Mouse (Mus musculus) kidney, embryonic 16.5 days (tissue): ENCODE data around the gene Scarb1. TPM values are rescaled to one million over a fixed set of nuclear protein-coding genes. Genes with fewer than 3 reads are reported as not detected.
A peak's percentile ranks its signal among the peaks of the same experiment; 100 is the strongest.

Experiments
- ATAC-seq: fragments of 200-750 bp; cut with Nextera tagmentation; 2 replicates; pipeline ENCODE4 v1.8.0; 2017; ENCODE audit warnings: moderate TSS enrichment; ENCODE audit not compliant: low FRiP score, low TSS enrichment
- H3K27ac ChIP-seq: fragments of 300-500 bp; sonication (generic); 2 replicates; pipeline ENCODE4 v1.5.1; 2014; ENCODE audit warnings: low read length
- H3K27me3 ChIP-seq: fragments of 300-500 bp; sonication (generic); 2 replicates; pipeline ENCODE4 v1.6.1; 2014; ENCODE audit warnings: low read length, control low read depth, mixed read lengths; ENCODE audit not compliant: insufficient read depth
- H3K36me3 ChIP-seq: fragments of 300-500 bp; sonication (generic); 2 replicates; pipeline ENCODE4 v1.6.1; 2014; ENCODE audit warnings: low read length, control low read depth, mixed read lengths; ENCODE audit not compliant: insufficient read depth
- H3K4me1 ChIP-seq: fragments of 300-500 bp; sonication (generic); 2 replicates; pipeline ENCODE4 v1.6.1; 2014; ENCODE audit warnings: low read length, control low read depth, mixed read lengths; ENCODE audit not compliant: insufficient read depth
- H3K4me2 ChIP-seq: fragments of 300-500 bp; sonication (generic); replicated peaks from 2 replicates; pipeline ENCODE4 v1.6.1; 2014; ENCODE audit warnings: low read depth, low read length
- H3K4me3 ChIP-seq: fragments of 300-500 bp; sonication (generic); 2 replicates; pipeline ENCODE4 v1.5.1; 2014; ENCODE audit warnings: mild to moderate bottlenecking, low read length
- H3K9ac ChIP-seq: fragments of 300-500 bp; sonication (generic); replicated peaks from 2 replicates; pipeline ENCODE4 v1.6.1; 2014; ENCODE audit warnings: low read length
- H3K9me3 ChIP-seq: fragments of 300-500 bp; sonication (generic); 2 replicates; pipeline ENCODE4 v1.6.1; 2016; ENCODE audit warnings: low read length, control low read depth
- WGBS: fragments of 180-500 bp; shearing (Covaris S2); extraction: QIAGEN DNeasy Blood & Tissue Kit; methylation state at CpG from one replicate; pipeline ENCODE4 v1.1.7; 2014; 5-methylcytosine and 5-hydroxymethylcytosine counted together
- polyA plus RNA-seq: library from polyadenylated mRNA; unstranded; fragments of >200 nt; fragmentation: Nextera tagmentation; extraction: Ambion mirVana; gene quantifications from 2 replicates; pipeline ENCODE4 v1.2.1, GENCODE M21; 2015

The Scarb1 gene
- polyA plus RNA-seq, 1 experiment from 2014 or later = 103 TPM

- Histone ChIP-seq H3K4me2 (no peak overlapping the region), H3K4me1 (no peaks in the 10 kb centered on the region), H3K4me3 (no peak overlapping the region), H3K27me3 (no peaks in the 10 kb centered on the region), H3K9me3 (peaks cover 5% of the 10 kb centered on the region), H3K27ac (no peak overlapping the region), H3K36me3 (peaks cover 51% of the 10 kb centered on the region), H3K9ac (no peak overlapping the region)
- no peak for ATAC-seq
- 91% methylated on average over 7 of the region's 7 CpGs for WGBS
These were observed 43.7 kb downstream of the Scarb1 start for GRCm38 (mm10) chr5:125297171-125297570.

GRCm38 (mm10) chr5:125292951-125293350 is 47.9 kb downstream of the Scarb1 start:
- H3K9ac ChIP-seq = no peak overlapping the region
- H3K4me3 ChIP-seq = no peak overlapping the region
- 42% methylated on average over 7 of the region's 7 CpGs for WGBS
- H3K27me3 ChIP-seq = no peaks in the 10 kb centered on the region
- no peaks in the 10 kb centered on the region; the same call in 1 of the 2 replicates for H3K9me3 ChIP-seq
- peaks cover 30% of the 10 kb centered on the region for H3K36me3 ChIP-seq
- ATAC-seq = no peak
- no peaks in the 10 kb centered on the region for H3K4me1 ChIP-seq
- no peak overlapping the region for H3K27ac ChIP-seq
- no peak overlapping the region for H3K4me2 ChIP-seq

- Histone ChIP-seq H3K4me1 (no peaks in the 10 kb centered on the region), H3K27ac (no peak overlapping the region), H3K36me3 (peaks cover 26% of the 10 kb centered on the region), H3K4me3 (no peak overlapping the region), H3K27me3 (no peaks in the 10 kb centered on the region), H3K4me2 (no peak overlapping the region), H3K9ac (no peak overlapping the region), H3K9me3 (no peaks in the 10 kb centered on the region; the same call in 1 of the 2 replicates)
- ATAC-seq = no peak
- WGBS = 79% methylated on average over 8 of the region's 8 CpGs
These were observed 49.0 kb downstream of the Scarb1 start for GRCm38 (mm10) chr5:125291895-125292294.

- Histone ChIP-seq H3K36me3 (peaks cover 25% of the 10 kb centered on the region), H3K27ac (no peak overlapping the region)
- WGBS = 51% methylated on average over 10 of the region's 10 CpGs
These were observed 49.5 kb downstream of the Scarb1 start for GRCm38 (mm10) chr5:125291387-125291786.

GRCm38 (mm10) chr5:125287053-125287655 is 53.7 kb downstream of the Scarb1 start:
- Histone ChIP-seq H3K27ac (no peak overlapping the region), H3K36me3 (peaks cover 8% of the 10 kb centered on the region), H3K27me3 (no peaks in the 10 kb centered on the region), H3K4me1 (peaks cover 13% of the 10 kb centered on the region), H3K9me3 (no peaks in the 10 kb centered on the region), H3K4me3 (no peak overlapping the region), H3K4me2 (no peak overlapping the region), H3K9ac (no peak overlapping the region)
- 89% methylated on average over 9 of the region's 9 CpGs for WGBS
- no peak for ATAC-seq

More at GRCm38 (mm10) chr5:125291387-125291786, 49.5 kb downstream of the Scarb1 start:
- no peak for ATAC-seq
- Histone ChIP-seq H3K4me3 (no peak overlapping the region), H3K4me2 (no peak overlapping the region), H3K27me3 (no peaks in the 10 kb centered on the region), H3K4me1 (no peaks in the 10 kb centered on the region), H3K9me3 (no peaks in the 10 kb centered on the region; the same call in 1 of the 2 replicates), H3K9ac (no peak overlapping the region)

GRCm38 (mm10) chr5:125286090-125286489 is 54.8 kb downstream of the Scarb1 start:
- H3K36me3 ChIP-seq = peaks cover 8% of the 10 kb centered on the region
- peaks cover 13% of the 10 kb centered on the region for H3K4me1 ChIP-seq
- H3K27me3 ChIP-seq = no peaks in the 10 kb centered on the region
- H3K9me3 ChIP-seq = no peaks in the 10 kb centered on the region
- H3K4me3 ChIP-seq = no peak overlapping the region
- no peak overlapping the region for H3K4me2 ChIP-seq
- H3K9ac ChIP-seq = no peak overlapping the region
- WGBS = 80% methylated on average over 11 of the region's 11 CpGs
- no peak overlapping the region for H3K27ac ChIP-seq
- no peak for ATAC-seq

DNA sequence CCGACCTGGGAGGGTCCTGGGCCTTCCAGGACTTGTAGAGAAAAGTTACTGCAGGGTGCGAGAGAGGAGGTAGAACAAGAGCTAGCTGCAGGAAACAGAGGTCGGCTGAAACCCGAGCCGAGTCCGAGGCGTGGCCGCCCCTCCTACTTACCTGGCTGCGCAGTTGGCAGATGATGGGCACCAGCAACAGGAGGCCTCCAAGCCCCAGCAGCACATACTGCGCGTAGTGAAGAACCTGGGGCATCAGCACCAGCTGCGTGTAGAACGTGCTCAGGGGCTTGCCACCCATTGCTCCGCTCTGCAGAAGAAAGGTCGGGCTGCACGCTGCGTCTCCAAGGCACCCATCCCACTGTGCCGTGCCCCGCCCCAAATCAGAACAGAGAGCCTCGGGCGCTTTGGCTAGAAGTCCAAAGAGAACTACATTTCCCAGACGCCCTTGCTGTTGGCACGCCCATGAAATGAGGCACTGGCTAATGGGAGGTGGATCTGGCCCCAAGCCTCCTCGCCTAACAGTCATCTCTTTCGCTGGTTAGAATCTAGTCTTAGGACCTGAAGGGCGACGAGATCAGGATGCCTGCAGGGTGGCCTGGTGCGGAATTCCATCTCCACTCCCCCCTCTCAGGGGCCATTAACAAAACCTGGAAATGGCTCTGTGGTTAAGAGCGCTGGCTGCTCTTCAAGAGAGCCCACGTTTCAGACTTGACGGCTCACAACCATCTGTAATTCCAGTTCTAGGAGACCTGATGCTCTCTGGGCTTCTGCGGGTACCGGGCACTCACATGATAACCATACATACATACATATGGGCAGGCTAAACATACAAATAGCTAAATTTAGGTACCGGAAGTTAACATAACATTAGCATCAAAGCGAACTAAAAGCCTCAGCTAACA is 56.9 kb downstream of the Scarb1 start:
- Histone ChIP-seq H3K9ac (peak overlapping the region; percentile 63), H3K4me3 (peak overlapping the region; percentile 51), H3K4me1 (peaks cover 13% of the 10 kb centered on the region), H3K4me2 (peak overlapping the region; percentile 68), H3K36me3 (peaks cover 8% of the 10 kb centered on the region), H3K9me3 (no peaks in the 10 kb centered on the region), H3K27me3 (no peaks in the 10 kb centered on the region), H3K27ac (no peak overlapping the region)
- 17% methylated on average over 35 of the region's 35 CpGs for WGBS
- ATAC-seq = peak; percentile 90

DNA sequence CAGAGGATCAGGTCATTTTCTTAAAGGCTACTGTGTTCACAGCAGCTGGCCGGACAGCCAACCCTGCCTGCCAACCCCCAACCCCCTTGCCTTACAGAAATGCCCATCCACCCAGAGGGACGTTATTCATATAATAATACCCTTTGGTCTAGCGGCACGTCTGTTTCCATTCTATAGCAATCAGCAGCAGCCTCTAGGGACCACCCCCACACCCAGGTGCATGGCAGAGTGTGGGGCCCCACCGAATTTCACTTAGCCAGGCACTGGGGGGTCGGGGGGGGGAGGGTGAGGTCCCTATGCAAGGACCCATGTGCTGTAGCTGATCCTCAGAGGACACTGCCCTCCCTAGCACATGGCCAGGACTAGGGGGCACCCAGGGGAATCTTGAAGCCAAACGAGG is 61.7 kb downstream of the Scarb1 start:
- no peak overlapping the region for H3K4me2 ChIP-seq
- WGBS = 63% methylated on average over 7 of the region's 7 CpGs
- no peak overlapping the region for H3K27ac ChIP-seq
- peaks cover 9% of the 10 kb centered on the region for H3K4me1 ChIP-seq
- H3K4me3 ChIP-seq = no peak overlapping the region
- no peak for ATAC-seq
- H3K36me3 ChIP-seq = peaks cover 4% of the 10 kb centered on the region; the same call in 1 of the 2 replicates
- no peaks in the 10 kb centered on the region for H3K9me3 ChIP-seq
- no peak overlapping the region for H3K9ac ChIP-seq
- H3K27me3 ChIP-seq = no peaks in the 10 kb centered on the region

GRCm38 (mm10) chr5:125278314-125278713 is 62.6 kb downstream of the Scarb1 start:
- Histone ChIP-seq H3K9me3 (no peaks in the 10 kb centered on the region), H3K4me1 (peaks cover 5% of the 10 kb centered on the region), H3K4me3 (no peak overlapping the region), H3K4me2 (no peak overlapping the region), H3K27ac (no peak overlapping the region), H3K9ac (no peak overlapping the region), H3K36me3 (peaks cover 4% of the 10 kb centered on the region; the same call in 1 of the 2 replicates), H3K27me3 (no peaks in the 10 kb centered on the region)
- no peak for ATAC-seq
- 33% methylated on average over 6 of the region's 6 CpGs for WGBS

GRCm38 (mm10) chr5:125277313-125277712 is 63.6 kb downstream of the Scarb1 start:
- Histone ChIP-seq H3K9me3 (no peaks in the 10 kb centered on the region), H3K9ac (no peak overlapping the region), H3K27ac (no peak overlapping the region), H3K4me2 (no peak overlapping the region), H3K4me3 (no peak overlapping the region), H3K36me3 (peaks cover 4% of the 10 kb centered on the region; the same call in 1 of the 2 replicates), H3K27me3 (no peaks in the 10 kb centered on the region), H3K4me1 (peaks cover 5% of the 10 kb centered on the region)
- ATAC-seq = no peak
- 89% methylated on average over 6 of the region's 6 CpGs for WGBS
